Mouse (Mus musculus): ENCODE results near the gene Ogfr. TPM values are rescaled to one million over a fixed set of nuclear protein-coding genes. Genes with fewer than 3 reads are reported as not detected.
A peak's percentile ranks its signal among the peaks of the same experiment; 100 is the strongest.

The Ogfr gene
- polyA plus RNA-seq, 1 experiment from 2014 or later: 39.5 TPM

DNA sequence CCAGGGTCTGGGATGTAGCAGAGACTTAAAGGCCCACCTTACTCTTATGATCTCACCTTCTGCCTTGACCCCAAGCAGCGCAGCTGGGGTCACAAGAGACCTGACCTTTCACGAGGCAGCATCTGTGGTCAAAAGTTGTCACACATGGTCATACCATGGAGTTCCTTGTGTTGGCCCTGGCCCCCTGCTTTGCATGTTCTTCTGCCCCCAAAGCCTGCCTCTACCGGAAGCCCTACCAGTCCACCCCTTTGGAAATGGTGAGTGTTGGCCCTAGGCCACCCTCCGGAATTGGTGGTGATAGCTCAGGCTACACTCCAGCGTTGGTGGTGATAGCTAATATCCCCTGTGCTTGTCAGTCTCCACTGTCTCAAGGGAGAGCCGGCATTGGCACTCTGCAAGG, 25.7 kb upstream of the Ogfr start:
- H3K27me3 ChIP-seq (ENCODE audit: control insufficient read depth, insufficient read depth, low read length): no peaks in the 10 kb centered on the region; the same call in 1 of the 2 replicates
- no peak overlapping the region for H3K4me2 ChIP-seq (ENCODE audit: low read depth, low read length)
- WGBS: 64% methylated on average over 6 of the region's 6 CpGs
- no peaks in the 10 kb centered on the region for H3K36me3 ChIP-seq (ENCODE audit: control insufficient read depth, insufficient read depth, low read length)
- H3K9me3 ChIP-seq (replicated peaks; ENCODE audit: control insufficient read depth, low read length): no peaks in the 10 kb centered on the region
- H3K4me1 ChIP-seq (ENCODE audit: control insufficient read depth, insufficient read depth, low read length): no peaks in the 10 kb centered on the region
- no peak overlapping the region for H3K9ac ChIP-seq (ENCODE audit: low read length)
- ATAC-seq (ENCODE audit: insufficient read depth, low FRiP score): no peak
- H3K27ac ChIP-seq (ENCODE audit: low read length): no peak overlapping the region
- no peak overlapping the region for H3K4me3 ChIP-seq (replicated peaks; ENCODE audit: low read length)

DNA sequence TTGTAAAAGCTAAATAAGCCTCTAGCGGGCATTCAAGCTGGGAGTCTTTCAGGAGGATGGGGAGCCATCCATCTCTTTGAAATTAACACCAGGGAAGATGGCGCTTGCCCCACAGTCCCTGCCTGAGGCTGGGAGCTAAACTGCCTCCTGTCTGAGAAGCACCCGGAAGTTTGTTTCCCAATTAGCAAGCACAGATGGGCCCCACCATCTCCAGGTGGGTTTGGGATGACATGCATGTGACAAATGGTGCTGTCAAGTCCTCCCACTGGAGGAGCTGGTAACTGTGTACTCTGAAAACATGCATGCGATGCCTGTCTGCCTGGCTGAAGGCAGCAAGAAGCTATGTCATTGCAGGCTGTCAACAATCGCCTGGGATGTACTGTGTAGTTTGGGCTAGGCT, 25.2 kb upstream of the Ogfr start:
- Histone ChIP-seq H3K36me3 (ENCODE audit: control insufficient read depth, insufficient read depth, low read length) (no peaks in the 10 kb centered on the region), H3K9ac (ENCODE audit: low read length) (no peak overlapping the region), H3K27ac (ENCODE audit: low read length) (no peak overlapping the region), H3K4me1 (ENCODE audit: control insufficient read depth, insufficient read depth, low read length) (peaks cover 4% of the 10 kb centered on the region), H3K9me3 (replicated peaks; ENCODE audit: control insufficient read depth, low read length) (no peaks in the 10 kb centered on the region), H3K4me2 (ENCODE audit: low read depth, low read length) (no peak overlapping the region), H3K27me3 (ENCODE audit: control insufficient read depth, insufficient read depth, low read length) (no peaks in the 10 kb centered on the region; the same call in 1 of the 2 replicates), H3K4me3 (replicated peaks; ENCODE audit: low read length) (no peak overlapping the region)
- ATAC-seq (ENCODE audit: insufficient read depth, low FRiP score): no peak
- 25% methylated on average over 5 of the region's 5 CpGs for WGBS

DNA sequence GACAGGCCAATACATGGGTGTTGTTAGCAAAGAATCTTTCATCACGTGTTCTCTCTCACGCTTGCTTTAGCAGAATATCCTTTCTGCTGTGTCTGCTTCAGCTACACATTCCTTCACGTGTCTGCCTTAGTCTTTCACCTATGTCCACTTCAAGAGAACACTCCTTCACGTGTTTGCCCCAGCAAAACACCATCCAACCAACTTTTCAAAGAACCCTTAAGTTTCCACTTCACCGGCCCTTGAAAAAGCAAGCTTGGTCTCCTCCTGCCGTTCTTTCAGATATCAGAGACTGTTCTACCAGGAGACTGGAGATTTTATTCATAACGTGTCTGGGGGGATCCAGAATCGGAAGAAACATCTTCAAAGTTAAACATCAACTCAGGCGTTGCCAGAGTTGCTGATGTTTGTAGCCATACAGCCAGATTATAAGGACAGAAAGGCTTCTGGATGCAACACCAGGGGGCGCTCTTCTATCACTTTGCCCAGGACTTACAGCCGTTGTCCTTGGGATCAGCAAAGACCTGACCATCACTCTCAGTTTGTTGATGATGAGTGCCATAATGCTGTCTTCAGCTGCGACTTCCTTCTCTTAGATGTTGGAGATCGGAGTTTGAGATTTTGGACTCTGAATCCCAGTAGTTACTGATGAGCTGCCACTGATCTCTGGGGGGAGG, 22.7 kb upstream of the Ogfr start:
- H3K27me3 ChIP-seq (ENCODE audit: control insufficient read depth, insufficient read depth, low read length): no peaks in the 10 kb centered on the region; the same call in 1 of the 2 replicates
- no peak overlapping the region for H3K27ac ChIP-seq (ENCODE audit: low read length)
- H3K4me3 ChIP-seq (replicated peaks; ENCODE audit: low read length): no peak overlapping the region
- H3K9ac ChIP-seq (ENCODE audit: low read length): no peak overlapping the region
- H3K9me3 ChIP-seq (replicated peaks; ENCODE audit: control insufficient read depth, low read length): no peaks in the 10 kb centered on the region
- WGBS: 37% methylated on average over 13 of the region's 13 CpGs
- H3K4me2 ChIP-seq (ENCODE audit: low read depth, low read length): no peak overlapping the region
- no peak for ATAC-seq (ENCODE audit: insufficient read depth, low FRiP score)
- no peaks in the 10 kb centered on the region for H3K36me3 ChIP-seq (ENCODE audit: control insufficient read depth, insufficient read depth, low read length)
- H3K4me1 ChIP-seq (ENCODE audit: control insufficient read depth, insufficient read depth, low read length): peaks cover 12% of the 10 kb centered on the region

DNA sequence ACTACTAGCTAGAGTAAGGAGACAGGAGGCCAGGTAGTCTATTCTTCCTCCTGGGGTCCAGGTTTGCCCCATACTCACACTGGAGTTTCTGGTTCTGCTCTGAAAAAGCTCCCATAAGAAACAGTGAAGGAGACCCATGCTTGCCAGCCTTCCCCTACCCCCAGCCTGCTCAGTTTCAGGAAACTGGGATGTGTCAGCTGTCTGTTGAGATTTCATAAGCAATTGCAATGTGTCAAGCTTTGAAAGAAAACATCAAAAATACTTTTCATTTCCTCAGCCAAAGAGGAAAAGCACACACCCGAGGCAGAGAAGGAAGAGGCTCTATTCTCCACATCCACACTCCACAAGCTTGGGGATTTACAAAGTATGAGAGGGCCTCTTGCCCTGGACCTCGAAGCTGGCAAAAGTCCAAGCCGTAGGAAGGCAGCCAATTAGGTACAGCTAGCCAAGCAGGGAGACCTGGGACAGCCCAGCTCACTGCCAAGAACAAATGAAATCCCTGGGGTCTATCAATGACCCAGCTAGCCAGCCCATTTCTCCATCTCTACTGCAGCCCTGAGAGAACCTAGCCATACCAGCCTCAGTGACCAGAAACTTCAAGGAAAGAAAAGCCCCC, 19.9 kb upstream of the Ogfr start:
- Histone ChIP-seq H3K36me3 (ENCODE audit: control insufficient read depth, insufficient read depth, low read length) (no peaks in the 10 kb centered on the region), H3K27me3 (ENCODE audit: control insufficient read depth, insufficient read depth, low read length) (no peaks in the 10 kb centered on the region), H3K4me1 (ENCODE audit: control insufficient read depth, insufficient read depth, low read length) (peaks cover 12% of the 10 kb centered on the region), H3K4me2 (ENCODE audit: low read depth, low read length) (no peak overlapping the region), H3K9me3 (replicated peaks; ENCODE audit: control insufficient read depth, low read length) (no peaks in the 10 kb centered on the region), H3K27ac (ENCODE audit: low read length) (no peak overlapping the region), H3K9ac (ENCODE audit: low read length) (no peak overlapping the region), H3K4me3 (replicated peaks; ENCODE audit: low read length) (no peak overlapping the region)
- 23% methylated on average over 3 of the region's 3 CpGs for WGBS
- ATAC-seq (ENCODE audit: insufficient read depth, low FRiP score): peak; percentile 71

DNA sequence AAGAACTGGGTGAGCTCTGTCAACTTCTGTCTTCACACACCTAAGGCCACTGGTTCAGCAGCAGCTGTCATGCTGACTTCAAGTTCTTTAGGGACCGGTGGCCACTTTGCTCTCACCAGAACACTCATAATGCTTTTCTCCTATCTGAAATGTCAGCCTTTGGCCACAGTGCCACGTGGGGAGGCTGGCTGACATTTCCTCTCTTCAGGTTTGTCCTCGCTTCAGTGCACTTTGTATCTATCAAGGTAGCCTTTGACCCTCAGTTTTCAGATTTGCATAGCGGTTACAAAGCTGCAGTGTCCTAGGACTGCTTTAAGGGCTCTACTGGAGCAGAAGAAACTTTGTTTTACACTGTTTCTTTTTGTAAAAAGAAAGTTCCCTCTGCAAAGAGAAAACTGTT, 12.6 kb upstream of the Ogfr start:
- Histone ChIP-seq H3K27ac (ENCODE audit: low read length) (no peak overlapping the region), H3K4me3 (replicated peaks; ENCODE audit: low read length) (no peak overlapping the region), H3K4me2 (ENCODE audit: low read depth, low read length) (no peak overlapping the region), H3K9me3 (replicated peaks; ENCODE audit: control insufficient read depth, low read length) (no peaks in the 10 kb centered on the region), H3K4me1 (ENCODE audit: control insufficient read depth, insufficient read depth, low read length) (no peaks in the 10 kb centered on the region), H3K9ac (ENCODE audit: low read length) (no peak overlapping the region), H3K27me3 (ENCODE audit: control insufficient read depth, insufficient read depth, low read length) (no peaks in the 10 kb centered on the region), H3K36me3 (ENCODE audit: control insufficient read depth, insufficient read depth, low read length) (no peaks in the 10 kb centered on the region)
- 52% methylated on average over 4 of the region's 4 CpGs for WGBS
- ATAC-seq (ENCODE audit: insufficient read depth, low FRiP score): no peak

DNA sequence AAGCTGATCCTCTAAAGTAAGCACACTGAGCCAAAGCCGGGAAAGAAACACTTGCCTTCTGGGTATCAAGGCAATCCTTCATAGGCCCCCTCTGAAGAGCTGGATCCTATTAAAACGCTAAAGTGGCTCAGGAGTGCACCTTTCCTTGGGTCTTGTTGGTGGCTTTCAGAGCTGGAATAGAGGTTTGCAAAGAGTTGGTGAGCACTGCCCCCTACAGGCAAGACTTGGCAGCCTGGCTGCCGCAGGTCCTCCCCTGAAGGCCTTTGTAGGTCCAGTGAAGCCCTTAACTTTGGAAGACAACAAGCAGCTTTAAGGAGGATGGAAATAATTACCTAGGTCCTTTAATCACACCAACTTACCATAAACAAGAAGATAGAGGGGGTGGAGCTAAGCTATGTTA, 10.4 kb upstream of the Ogfr start:
- Histone ChIP-seq H3K36me3 (ENCODE audit: control insufficient read depth, insufficient read depth, low read length) (no peaks in the 10 kb centered on the region), H3K9ac (ENCODE audit: low read length) (no peak overlapping the region), H3K27me3 (ENCODE audit: control insufficient read depth, insufficient read depth, low read length) (no peaks in the 10 kb centered on the region), H3K27ac (ENCODE audit: low read length) (no peak overlapping the region), H3K4me1 (ENCODE audit: control insufficient read depth, insufficient read depth, low read length) (peaks cover 9% of the 10 kb centered on the region), H3K4me3 (replicated peaks; ENCODE audit: low read length) (no peak overlapping the region), H3K9me3 (replicated peaks; ENCODE audit: control insufficient read depth, low read length) (no peaks in the 10 kb centered on the region), H3K4me2 (ENCODE audit: low read depth, low read length) (no peak overlapping the region)
- no peak for ATAC-seq (ENCODE audit: insufficient read depth, low FRiP score)
- WGBS: 3% methylated on average over 3 of the region's 3 CpGs

DNA sequence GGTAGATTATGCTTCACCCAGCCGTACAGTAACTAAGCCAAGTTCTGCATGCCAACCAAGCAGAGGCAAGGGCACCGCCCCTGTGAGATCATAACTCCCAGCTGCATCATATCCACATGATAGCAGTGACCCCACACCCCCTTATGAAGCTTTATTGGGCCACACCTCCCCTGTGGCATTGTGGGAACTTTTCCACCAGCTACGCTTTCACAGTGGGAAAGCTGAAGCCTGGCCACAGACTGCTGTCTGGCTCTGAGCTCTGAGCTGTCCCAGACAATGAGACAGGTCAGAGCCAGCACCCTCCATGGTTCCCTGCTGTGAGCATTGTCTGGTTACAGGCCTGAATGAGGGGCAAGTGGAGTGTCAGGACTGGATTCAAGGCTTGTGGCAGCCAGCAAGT, 8.0 kb upstream of the Ogfr start, which contains the start of gene Mrgbp:
Gene Mrgbp (plus strand): TSS at position 303 of the 400 bp plus-strand sequence.
- Histone ChIP-seq H3K27me3 (ENCODE audit: control insufficient read depth, insufficient read depth, low read length) (no peaks in the 10 kb centered on the region), H3K9me3 (replicated peaks; ENCODE audit: control insufficient read depth, low read length) (no peaks in the 10 kb centered on the region), H3K9ac (ENCODE audit: low read length) (no peak within 1 kb of the TSS), H3K4me2 (ENCODE audit: low read depth, low read length) (no peak within 1 kb of the TSS), H3K27ac (ENCODE audit: low read length) (no peak within 1 kb of the TSS), H3K4me3 (replicated peaks; ENCODE audit: low read length) (no peak within 1 kb of the TSS), H3K4me1 (ENCODE audit: control insufficient read depth, insufficient read depth, low read length) (peaks cover 11% of the 10 kb centered on the region), H3K36me3 (ENCODE audit: control insufficient read depth, insufficient read depth, low read length) (peaks cover 8% of the 10 kb centered on the region; the same call in 1 of the 2 replicates)
- 59% methylated on average over 3 of the region's 3 CpGs for WGBS
- ATAC-seq (ENCODE audit: insufficient read depth, low FRiP score): no peak

DNA sequence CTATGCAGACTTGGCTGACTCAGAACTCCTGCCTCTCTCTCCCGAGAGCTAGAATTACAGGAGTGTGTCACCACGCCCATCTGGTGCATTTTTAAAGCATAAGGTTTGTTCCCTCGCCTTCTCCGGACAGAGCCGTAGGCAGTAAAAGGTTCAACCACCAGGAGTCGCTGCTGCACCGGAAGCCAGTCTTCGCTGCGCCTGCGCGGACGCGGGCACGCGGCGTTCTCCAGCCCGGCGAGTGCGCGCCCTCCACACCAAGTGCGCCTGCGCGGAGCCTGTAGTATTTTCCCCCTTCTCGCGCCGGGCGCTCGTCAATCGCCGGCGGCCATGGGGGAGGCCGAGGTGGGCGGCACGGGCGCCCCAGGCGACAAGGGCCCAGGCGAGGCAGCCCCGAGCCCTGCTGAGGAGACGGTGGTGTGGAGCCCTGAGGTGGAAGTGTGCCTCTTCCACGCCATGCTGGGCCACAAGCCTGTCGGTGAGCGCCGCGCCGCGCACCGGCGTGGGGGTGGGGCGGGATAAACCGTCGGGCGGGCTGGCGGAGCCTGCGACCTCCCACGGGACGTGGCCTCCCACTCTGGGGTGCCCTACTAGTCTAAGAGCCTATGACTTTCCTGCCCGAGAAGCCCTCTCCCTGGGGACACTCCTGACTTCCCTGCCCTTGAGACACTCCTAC, 6.4 kb upstream of the Ogfr start:
- Histone ChIP-seq H3K4me3 (replicated peaks; ENCODE audit: low read length) (peak overlapping the region; percentile 76), H3K9me3 (replicated peaks; ENCODE audit: control insufficient read depth, low read length) (no peaks in the 10 kb centered on the region), H3K9ac (ENCODE audit: low read length) (peak overlapping the region; percentile 94), H3K4me2 (ENCODE audit: low read depth, low read length) (peak overlapping the region; percentile 66), H3K27me3 (ENCODE audit: control insufficient read depth, insufficient read depth, low read length) (no peaks in the 10 kb centered on the region), H3K4me1 (ENCODE audit: control insufficient read depth, insufficient read depth, low read length) (peaks cover 11% of the 10 kb centered on the region), H3K27ac (ENCODE audit: low read length) (peak overlapping the region; percentile 71), H3K36me3 (ENCODE audit: control insufficient read depth, insufficient read depth, low read length) (peaks cover 8% of the 10 kb centered on the region; the same call in 1 of the 2 replicates)
- ATAC-seq (ENCODE audit: insufficient read depth, low FRiP score): peak; percentile 87
- WGBS: under 1% methylated on average over 57 of the region's 57 CpGs

DNA sequence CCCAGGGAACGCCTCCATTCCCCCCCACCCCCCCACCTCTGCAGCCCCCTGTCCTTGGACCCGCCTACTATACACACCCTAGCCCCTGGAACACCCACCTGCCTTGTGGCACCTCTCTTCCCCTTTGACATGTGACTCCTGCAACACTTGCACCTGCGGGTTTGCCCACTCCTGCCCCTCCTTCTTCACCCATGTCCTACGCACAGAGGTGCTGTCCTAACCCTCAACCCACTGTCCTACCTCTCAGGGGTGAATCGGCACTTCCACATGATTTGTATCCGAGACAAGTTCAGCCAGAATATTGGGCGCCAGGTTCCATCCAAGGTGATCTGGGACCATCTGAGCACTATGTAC, 5.9 kb upstream of the Ogfr start:
- WGBS: 17% methylated on average over 7 of the region's 7 CpGs
- peaks cover 11% of the 10 kb centered on the region for H3K4me1 ChIP-seq (ENCODE audit: control insufficient read depth, insufficient read depth, low read length)

More for the DNA sequence above, 5.9 kb upstream of the Ogfr start:
- Histone ChIP-seq H3K36me3 (ENCODE audit: control insufficient read depth, insufficient read depth, low read length) (peaks cover 8% of the 10 kb centered on the region; the same call in 1 of the 2 replicates), H3K4me2 (ENCODE audit: low read depth, low read length) (peak overlapping the region; percentile 66), H3K4me3 (replicated peaks; ENCODE audit: low read length) (peak overlapping the region; percentile 76), H3K9ac (ENCODE audit: low read length) (peak overlapping the region; percentile 94), H3K27me3 (ENCODE audit: control insufficient read depth, insufficient read depth, low read length) (no peaks in the 10 kb centered on the region), H3K9me3 (replicated peaks; ENCODE audit: control insufficient read depth, low read length) (no peaks in the 10 kb centered on the region), H3K27ac (ENCODE audit: low read length) (no peak overlapping the region)
- ATAC-seq (ENCODE audit: insufficient read depth, low FRiP score): peak; percentile 46; the same call in 1 of the 2 replicates
